Mouse (Mus musculus) forebrain, embryonic 16.5 days (tissue): ENCODE data around the gene Cyb5b. TPM values are rescaled to one million over a fixed set of nuclear protein-coding genes. Genes with fewer than 3 reads are reported as not detected.

Experiments used
- ATAC-seq: fragments of 200-750 bp; cut with Nextera tagmentation; 2 replicates; pipeline ENCODE4 v1.8.0; 2017; ENCODE audit warnings: mild to moderate bottlenecking, moderate library complexity
- H3K27ac ChIP-seq: fragments of 300-500 bp; sonication (generic); 2 replicates; pipeline ENCODE4 v1.5.1; 2014; ENCODE audit warnings: low read length, control low read depth
- H3K27me3 ChIP-seq: fragments of 300-500 bp; sonication (generic); replicated peaks from 2 replicates; pipeline ENCODE4 v1.6.1; 2014; ENCODE audit warnings: low read length; ENCODE audit not compliant: control insufficient read depth, insufficient read depth
- H3K36me3 ChIP-seq: fragments of 300-500 bp; sonication (generic); 2 replicates; pipeline ENCODE4 v1.6.1; 2014; ENCODE audit not compliant: control insufficient read depth, insufficient read depth
- H3K4me1 ChIP-seq: fragments of 300-500 bp; sonication (generic); replicated peaks from 2 replicates; pipeline ENCODE4 v1.6.1; 2014; ENCODE audit warnings: low read length; ENCODE audit not compliant: control insufficient read depth, insufficient read depth
- H3K4me2 ChIP-seq: fragments of 300-500 bp; sonication (generic); 2 replicates; pipeline ENCODE4 v1.6.1; 2014; ENCODE audit warnings: mild to moderate bottlenecking, low read length, control low read depth
- H3K4me3 ChIP-seq: fragments of 300-500 bp; sonication (generic); replicated peaks from 2 replicates; pipeline ENCODE4 v1.5.1; 2014; ENCODE audit warnings: mild to moderate bottlenecking, low read length, control low read depth
- H3K9ac ChIP-seq: fragments of 300-500 bp; sonication (generic); replicated peaks from 2 replicates; pipeline ENCODE4 v1.6.1; 2014; ENCODE audit warnings: low read depth, low read length, control low read depth
- H3K9me3 ChIP-seq: fragments of 300-500 bp; sonication (generic); 2 replicates; pipeline ENCODE4 v1.6.1; 2016; ENCODE audit warnings: low read length; ENCODE audit not compliant: control insufficient read depth
- WGBS: fragments of 180-500 bp; shearing (Covaris S2); extraction: QIAGEN DNeasy Blood & Tissue Kit; methylation state at CpG from one replicate; pipeline ENCODE4 v1.1.7; 2014; 5-methylcytosine and 5-hydroxymethylcytosine counted together
- polyA plus RNA-seq: library from polyadenylated mRNA; unstranded; fragments of >200 nt; fragmentation: Nextera tagmentation; extraction: Ambion mirVana; gene quantifications from 2 replicates; pipeline ENCODE4 v1.2.1, GENCODE M21; 2015

The Cyb5b gene
- polyA plus RNA-seq, 1 experiment from 2014 or later, result 114 TPM

- H3K27me3 ChIP-seq, result no peaks in the 10 kb centered on the region
- no peak for ATAC-seq
- no peak overlapping the region for H3K4me2 ChIP-seq
- no peak overlapping the region for H3K27ac ChIP-seq
- no peaks in the 10 kb centered on the region for H3K9me3 ChIP-seq
- H3K4me3 ChIP-seq, result no peak overlapping the region
- no peak overlapping the region for H3K9ac ChIP-seq
- 68% methylated on average over 19 of the region's 19 CpGs for WGBS
- H3K36me3 ChIP-seq, result no peaks in the 10 kb centered on the region
- H3K4me1 ChIP-seq, result peaks cover 6% of the 10 kb centered on the region; the same call in 1 of the 2 replicates
Measured at GRCm38 (mm10) chr8:107114150-107115007, 36.1 kb upstream of the Cyb5b start.

- Histone ChIP-seq H3K4me2 (no peak overlapping the region), H3K4me3 (no peak overlapping the region), H3K9me3 (no peaks in the 10 kb centered on the region), H3K9ac (no peak overlapping the region), H3K4me1 (peaks cover 6% of the 10 kb centered on the region; the same call in 1 of the 2 replicates), H3K36me3 (no peaks in the 10 kb centered on the region), H3K27ac (no peak overlapping the region), H3K27me3 (no peaks in the 10 kb centered on the region)
- no peak for ATAC-seq
- 83% methylated on average over 10 of the region's 10 CpGs for WGBS
Measured at GRCm38 (mm10) chr8:107115008-107115320, 35.5 kb upstream of the Cyb5b start.

GRCm38 (mm10) chr8:107116023-107116422 is 34.4 kb upstream of the Cyb5b start:
- no peaks in the 10 kb centered on the region for H3K27me3 ChIP-seq
- H3K9ac ChIP-seq, result no peak overlapping the region

GRCm38 (mm10) chr8:107117019-107117418 is 33.4 kb upstream of the Cyb5b start:
- Histone ChIP-seq H3K36me3 (no peaks in the 10 kb centered on the region), H3K27me3 (no peaks in the 10 kb centered on the region), H3K4me2 (no peak overlapping the region), H3K4me3 (no peak overlapping the region), H3K9me3 (no peaks in the 10 kb centered on the region), H3K9ac (no peak overlapping the region), H3K27ac (no peak overlapping the region), H3K4me1 (no peaks in the 10 kb centered on the region; the same call in 1 of the 2 replicates)
- no peak for ATAC-seq
- WGBS, result 42% methylated on average over 2 of the region's 2 CpGs

More at GRCm38 (mm10) chr8:107116023-107116422, 34.4 kb upstream of the Cyb5b start:
- Histone ChIP-seq H3K27ac (no peak overlapping the region), H3K9me3 (no peaks in the 10 kb centered on the region), H3K4me2 (no peak overlapping the region), H3K4me1 (peaks cover under 1% of the 10 kb centered on the region; the same call in 1 of the 2 replicates), H3K4me3 (no peak overlapping the region), H3K36me3 (no peaks in the 10 kb centered on the region)
- WGBS, result 11% methylated on average over 11 of the region's 11 CpGs
- ATAC-seq, result peak; percentile 65; the same call in 1 of the 2 replicates

GRCm38 (mm10) chr8:107118803-107119233 is 31.6 kb upstream of the Cyb5b start:
- H3K36me3 ChIP-seq, result no peaks in the 10 kb centered on the region
- H3K4me1 ChIP-seq, result peaks cover 8% of the 10 kb centered on the region
- H3K4me3 ChIP-seq, result no peak overlapping the region
- H3K9me3 ChIP-seq, result no peaks in the 10 kb centered on the region
- H3K27me3 ChIP-seq, result no peaks in the 10 kb centered on the region
- H3K4me2 ChIP-seq, result no peak overlapping the region
- H3K9ac ChIP-seq, result no peak overlapping the region
- WGBS, result 60% methylated on average over 7 of the region's 7 CpGs
- no peak overlapping the region for H3K27ac ChIP-seq
- ATAC-seq, result no peak

GRCm38 (mm10) chr8:107119412-107119811 is 31.0 kb upstream of the Cyb5b start:
- no peaks in the 10 kb centered on the region for H3K27me3 ChIP-seq
- no peak overlapping the region for H3K4me2 ChIP-seq
- H3K9ac ChIP-seq, result no peak overlapping the region
- ATAC-seq, result no peak
- no peak overlapping the region for H3K4me3 ChIP-seq
- H3K9me3 ChIP-seq, result no peaks in the 10 kb centered on the region
- H3K36me3 ChIP-seq, result no peaks in the 10 kb centered on the region
- no peak overlapping the region for H3K27ac ChIP-seq
- H3K4me1 ChIP-seq, result peaks cover 8% of the 10 kb centered on the region
- 69% methylated on average over 9 of the region's 9 CpGs for WGBS

- H3K9ac ChIP-seq, result no peak overlapping the region
- no peak overlapping the region for H3K4me2 ChIP-seq
- no peaks in the 10 kb centered on the region for H3K9me3 ChIP-seq
- ATAC-seq, result no peak
- H3K27ac ChIP-seq, result no peak overlapping the region
- peaks cover 8% of the 10 kb centered on the region for H3K4me1 ChIP-seq
- no peaks in the 10 kb centered on the region for H3K36me3 ChIP-seq
- H3K4me3 ChIP-seq, result no peak overlapping the region
- H3K27me3 ChIP-seq, result no peaks in the 10 kb centered on the region
Measured at GRCm38 (mm10) chr8:107120806-107121205, 29.6 kb upstream of the Cyb5b start.

- Histone ChIP-seq H3K9me3 (no peaks in the 10 kb centered on the region), H3K36me3 (no peaks in the 10 kb centered on the region), H3K27me3 (no peaks in the 10 kb centered on the region), H3K4me1 (peaks cover 8% of the 10 kb centered on the region), H3K4me3 (no peak overlapping the region), H3K9ac (no peak overlapping the region), H3K27ac (no peak overlapping the region), H3K4me2 (no peak overlapping the region)
- ATAC-seq, result no peak
- 86% methylated on average over 7 of the region's 7 CpGs for WGBS
Measured at GRCm38 (mm10) chr8:107121681-107122291, 28.7 kb upstream of the Cyb5b start.

GRCm38 (mm10) chr8:107123063-107123614 is 27.3 kb upstream of the Cyb5b start:
- peaks cover 8% of the 10 kb centered on the region for H3K4me1 ChIP-seq
- H3K4me2 ChIP-seq, result no peak overlapping the region
- H3K4me3 ChIP-seq, result no peak overlapping the region
- WGBS, result 1% methylated on average over 9 of the region's 9 CpGs
- no peak overlapping the region for H3K27ac ChIP-seq
- H3K9ac ChIP-seq, result no peak overlapping the region
- ATAC-seq, result 0 out of 2 replicates have a peak, but pooled peaks have one; percentile 31
- H3K27me3 ChIP-seq, result no peaks in the 10 kb centered on the region
- no peaks in the 10 kb centered on the region for H3K9me3 ChIP-seq
- H3K36me3 ChIP-seq, result no peaks in the 10 kb centered on the region
